Mouse (Mus musculus): ENCODE measurements around the gene Psat1. TPM values are rescaled to one million over a fixed set of nuclear protein-coding genes. Genes with fewer than 3 reads are reported as not detected.

Psat1 gene
- polyA plus RNA-seq, 1 experiment from 2014 or later, result 65.2 TPM

DNA sequence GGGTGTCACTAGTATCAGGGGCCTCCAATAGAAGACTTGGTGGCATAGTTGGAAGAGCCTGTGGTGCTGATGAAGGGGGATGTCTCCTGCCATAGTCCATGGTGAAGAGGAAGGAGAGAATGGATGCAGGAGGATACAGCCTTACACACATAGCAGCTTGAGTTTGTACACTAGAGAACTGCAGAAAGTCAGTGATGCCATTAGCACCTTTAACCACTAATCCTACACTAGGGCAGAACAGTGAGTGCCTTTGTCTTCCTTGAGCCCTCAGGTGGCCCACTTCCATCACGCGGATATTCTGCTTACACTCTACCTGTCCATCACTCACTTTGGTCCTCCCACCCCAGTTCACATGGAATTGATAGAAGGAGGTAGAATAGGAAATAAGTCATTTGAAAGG is 83.0 kb downstream of the Psat1 start:
- no peak overlapping the region for H3K4me3 ChIP-seq
- no peak overlapping the region for H3K9ac ChIP-seq
- no peaks in the 10 kb centered on the region for H3K9me3 ChIP-seq (replicated peaks)
- no peak for ATAC-seq (replicated peaks; ENCODE audit: insufficient number of reproducible peaks, insufficient read depth, low FRiP score, low read depth)
- H3K4me2 ChIP-seq, result no peak overlapping the region
- H3K27me3 ChIP-seq, result no peaks in the 10 kb centered on the region; the same call in 1 of the 2 replicates
- H3K4me1 ChIP-seq (replicated peaks), result no peaks in the 10 kb centered on the region
- WGBS, result 89% methylated on average over 2 of the region's 2 CpGs
- no peaks in the 10 kb centered on the region for H3K36me3 ChIP-seq
- no peak overlapping the region for H3K27ac ChIP-seq

DNA sequence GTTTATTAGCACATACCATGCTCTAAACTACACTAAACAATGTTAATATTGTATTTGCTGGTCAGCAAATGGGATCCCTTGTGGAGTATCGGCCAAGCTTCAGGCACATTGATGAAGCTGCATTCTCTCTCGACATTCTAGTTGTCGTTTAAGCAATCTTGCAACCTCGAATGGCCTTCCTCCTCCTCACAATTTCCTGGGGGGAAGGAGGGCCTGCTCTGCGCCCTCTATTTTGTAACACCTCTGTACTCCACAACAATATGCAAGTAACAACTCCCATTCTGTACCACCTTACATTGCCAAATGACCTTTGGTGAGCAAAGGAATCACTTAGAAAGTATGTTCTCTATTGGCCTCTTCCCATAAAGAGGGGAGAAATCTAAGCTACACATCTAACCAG is 91.8 kb downstream of the Psat1 start:
- 80% methylated on average over 5 of the region's 5 CpGs for WGBS
- no peak for ATAC-seq (replicated peaks; ENCODE audit: insufficient number of reproducible peaks, insufficient read depth, low FRiP score, low read depth)
- Histone ChIP-seq H3K4me2 (no peak overlapping the region), H3K27me3 (no peaks in the 10 kb centered on the region), H3K36me3 (no peaks in the 10 kb centered on the region), H3K9ac (no peak overlapping the region), H3K4me1 (replicated peaks) (no peaks in the 10 kb centered on the region), H3K9me3 (replicated peaks) (no peaks in the 10 kb centered on the region), H3K27ac (no peak overlapping the region), H3K4me3 (no peak overlapping the region)

Other genes starting within 250 kb of the Psat1 start
- gene Cep78, start 37.7 kb upstream of the Psat1 start, polyA plus RNA-seq (2015; fragmentation: Nextera tagmentation; extraction: Ambion mirVana), result 9.8 and 14.4 TPM in 2 replicates
- gene Gnaq, start 185.5 kb upstream of the Psat1 start, polyA plus RNA-seq (2015; fragmentation: Nextera tagmentation; extraction: Ambion mirVana), result 15.7 and 19.5 TPM in 2 replicates

All from heart, embryonic 15.5 days (tissue).